Mouse (Mus musculus): ENCODE data around the gene Slc5a4b.

The Slc5a4b gene

DNA sequence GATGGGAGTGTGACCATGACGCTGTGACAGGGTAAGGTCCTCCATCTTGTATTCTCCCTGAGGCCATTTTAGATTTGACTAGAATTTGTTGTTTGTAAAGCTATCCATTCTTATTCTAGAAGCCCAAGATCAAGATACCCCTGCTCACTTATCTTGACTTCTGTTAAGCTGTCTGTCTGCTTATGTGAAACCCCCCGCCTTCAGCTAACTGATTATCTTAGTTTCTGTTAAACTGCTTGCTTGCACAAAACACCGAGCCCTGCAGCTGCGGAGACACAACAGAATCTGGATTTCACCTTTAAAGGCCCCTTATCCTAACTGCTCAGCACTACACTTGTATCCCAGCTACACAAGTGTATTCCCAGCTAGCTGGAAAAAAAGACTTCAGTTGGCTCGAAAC, 73.8 kb downstream of the Slc5a4b start:
- DNase-seq (ENCODE audit: low read depth, low spot score) = no peak

DNA sequence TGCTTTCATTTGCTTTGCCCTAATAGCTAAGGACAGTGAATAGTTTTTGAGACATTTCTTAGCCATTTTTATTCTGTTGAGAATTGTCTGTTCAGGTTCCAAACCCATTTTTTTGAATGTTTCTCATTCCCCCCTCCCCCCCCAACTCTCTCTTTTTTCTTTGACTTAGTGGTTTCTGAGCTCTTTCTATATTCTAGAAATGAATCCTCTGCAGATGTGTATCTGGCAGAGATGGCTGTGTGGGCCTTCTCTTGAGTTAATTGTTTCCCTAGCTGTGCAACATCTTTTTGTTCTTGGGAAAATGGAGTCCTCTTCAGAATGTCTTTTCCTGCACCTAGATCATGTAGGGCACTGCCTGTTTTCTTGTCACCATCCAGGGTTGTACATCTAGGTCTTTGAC, 75.5 kb downstream of the Slc5a4b start:
- DNase-seq (ENCODE audit: low read depth, low spot score) = no peak

DNA sequence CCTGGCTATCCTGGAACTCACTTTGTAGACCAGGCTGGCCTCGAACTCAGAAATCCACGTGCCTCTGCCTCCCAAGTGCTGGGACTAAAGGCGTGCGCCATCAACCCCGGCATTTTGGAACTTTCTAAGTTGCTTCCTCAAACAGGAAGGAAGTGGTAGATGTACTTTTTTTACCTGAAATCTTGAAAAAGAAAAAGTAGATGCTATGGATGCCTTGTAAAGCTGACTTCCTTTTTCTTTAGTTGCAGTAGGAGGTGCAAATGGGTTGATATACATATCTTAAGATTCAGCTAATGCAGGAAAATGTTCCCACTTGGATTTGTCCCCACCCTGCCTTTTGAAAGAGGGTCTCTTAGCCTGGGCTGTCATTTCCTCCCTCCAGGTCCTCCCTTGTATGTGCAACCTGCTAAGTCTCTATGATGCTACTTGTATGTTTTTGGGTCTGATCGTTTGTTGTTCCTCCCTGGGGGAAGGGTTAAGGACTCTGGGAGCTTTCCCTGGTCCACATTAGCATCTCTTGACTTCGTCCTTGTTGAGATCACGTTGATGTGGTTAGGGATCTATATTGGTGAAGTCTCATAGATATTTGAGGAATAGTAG, 76.7 kb downstream of the Slc5a4b start:
- no peak for DNase-seq (ENCODE audit: low read depth, low spot score)

DNA sequence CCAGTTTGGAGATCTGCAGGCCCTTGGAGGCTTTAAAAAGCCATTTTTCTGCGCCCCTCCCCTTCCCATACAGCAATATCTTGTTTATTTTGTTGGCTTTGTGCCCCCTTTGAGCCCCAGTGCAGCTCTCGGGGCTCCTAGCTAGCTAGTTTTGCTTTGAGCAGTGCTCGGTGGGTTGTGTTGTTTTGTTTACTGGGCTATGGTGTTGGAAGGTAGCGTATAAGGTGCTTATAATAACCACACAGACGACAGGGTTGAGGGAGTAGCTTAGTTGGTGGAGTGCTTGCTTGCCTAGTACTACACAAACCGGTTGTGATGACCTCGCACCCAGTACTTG, 77.7 kb downstream of the Slc5a4b start:
- peak; percentile 10 for DNase-seq (ENCODE audit: low read depth, low spot score)

DNA sequence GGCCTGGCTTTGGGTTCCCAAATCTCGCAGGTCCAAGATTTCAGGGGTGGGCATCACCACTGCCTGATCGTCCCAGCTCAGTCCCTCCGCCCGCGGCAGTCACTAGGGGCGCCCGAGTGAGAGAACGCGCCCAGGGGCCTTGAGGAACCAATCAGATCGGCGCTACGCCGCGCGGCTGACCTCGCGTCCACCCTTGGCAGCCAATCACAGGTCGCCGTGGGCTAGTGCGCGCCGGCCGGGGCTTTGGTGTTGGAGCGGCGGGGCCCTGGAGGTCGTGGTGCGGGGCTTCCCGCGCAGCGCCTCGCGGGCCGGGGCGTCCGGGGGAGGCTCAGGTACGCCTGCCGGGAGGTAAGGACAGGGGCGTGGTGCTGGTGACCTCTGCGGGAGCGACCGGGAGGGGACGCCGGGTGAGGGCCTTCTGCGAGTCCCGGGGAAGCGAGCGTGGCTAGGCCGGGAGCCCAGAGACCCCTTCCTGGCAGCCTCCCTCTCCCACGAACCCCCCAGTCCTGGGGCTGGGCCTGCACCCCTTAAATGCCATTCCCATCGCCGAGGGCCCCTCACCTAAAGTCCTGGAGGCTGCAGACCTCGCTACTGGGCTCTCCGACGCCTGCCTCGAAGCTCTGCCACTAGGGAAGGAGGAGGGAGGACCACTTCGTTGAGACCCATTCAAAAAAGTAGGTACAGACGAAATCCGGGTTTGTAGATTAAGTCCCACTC, 78.2 kb downstream of the Slc5a4b start, which contains the start of gene Zfp280b:
Zfp280b (plus strand) TSS at position 249 of the 717 bp plus-strand sequence.
- DNase-seq (ENCODE audit: low read depth, low spot score) = peak; percentile 98

DNA sequence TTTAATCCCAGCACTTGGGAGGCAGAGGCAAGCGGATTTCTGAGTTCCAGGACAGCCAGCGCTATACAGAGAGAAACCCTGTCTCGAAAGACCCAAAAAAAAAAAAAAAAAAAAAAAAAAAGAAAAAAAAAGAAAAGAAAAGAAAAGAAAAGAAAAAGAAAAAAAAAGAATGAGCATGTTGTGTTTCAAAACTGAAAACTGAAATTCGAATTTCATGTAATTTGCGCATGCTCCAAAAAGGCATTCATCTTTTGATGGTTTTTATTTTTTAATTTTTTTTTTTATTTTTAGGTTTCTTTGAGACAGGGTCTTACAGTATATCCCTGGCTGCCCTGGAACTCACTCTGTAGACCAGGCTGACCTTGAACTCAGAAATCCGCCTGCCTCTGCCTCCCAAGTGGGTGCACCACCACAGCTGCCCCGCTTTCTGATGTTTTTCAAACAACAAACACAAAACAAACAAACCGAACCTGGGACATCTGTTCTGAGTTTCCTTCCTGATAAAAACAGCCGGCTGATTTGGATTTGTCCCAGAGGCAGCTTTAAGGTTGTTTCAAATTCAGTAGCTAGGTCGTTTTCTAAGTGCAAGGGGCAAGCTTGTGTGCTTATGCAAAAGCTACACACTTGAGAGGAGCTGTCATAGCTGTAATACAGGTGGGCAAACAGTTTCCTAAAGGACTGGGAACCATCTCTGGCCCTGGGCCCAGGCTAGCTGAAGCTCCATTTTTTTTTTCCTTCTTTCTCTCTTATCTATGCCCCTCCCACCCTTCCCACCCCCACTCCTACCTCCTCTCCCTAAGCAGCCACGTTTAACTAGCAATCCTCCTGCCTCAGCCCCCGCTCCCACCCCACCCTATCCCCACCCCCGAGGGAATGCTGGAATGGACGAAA, 79.0 kb downstream of the Slc5a4b start:
- no peak for DNase-seq (ENCODE audit: low read depth, low spot score)

DNA sequence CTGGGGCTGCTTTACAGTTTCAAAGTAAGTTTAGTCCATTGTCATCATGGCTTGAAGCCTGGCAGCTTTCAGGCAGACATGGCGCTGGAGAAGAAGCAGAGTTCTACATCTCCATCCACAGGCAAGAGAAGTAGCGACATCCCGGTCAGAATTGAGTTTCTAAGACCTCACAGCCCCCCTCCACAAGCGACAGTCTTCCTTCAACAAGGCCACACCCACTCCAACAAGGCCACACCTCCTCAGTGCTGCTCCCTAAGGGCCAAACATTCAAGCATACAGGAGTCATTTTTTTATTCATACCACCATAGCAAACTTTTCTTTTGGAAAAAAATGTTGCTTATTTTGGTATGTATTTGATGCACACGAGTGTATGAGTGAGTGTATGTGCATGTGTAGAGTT, 80.3 kb downstream of the Slc5a4b start:
- DNase-seq (ENCODE audit: low read depth, low spot score) = no peak

DNA sequence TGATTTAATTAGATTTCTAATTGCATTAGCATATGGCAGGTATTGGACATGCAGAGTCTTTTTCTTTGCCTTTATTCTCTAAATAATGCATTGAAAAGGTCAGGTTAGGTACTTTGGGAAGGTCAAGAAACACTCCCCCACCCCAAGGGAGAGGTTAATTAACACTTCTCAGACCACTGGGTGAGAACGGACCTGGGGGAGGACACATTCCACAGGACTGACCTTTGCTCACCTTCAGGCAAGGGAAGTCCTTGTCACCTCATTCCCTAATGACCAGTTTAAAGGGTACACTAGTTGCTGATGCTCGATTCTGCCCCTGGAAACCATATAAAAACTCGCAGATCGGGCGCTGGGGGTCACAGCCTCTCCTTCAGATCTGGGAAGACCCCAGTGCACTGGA, 81.5 kb downstream of the Slc5a4b start:
- DNase-seq (ENCODE audit: low read depth, low spot score) = no peak

DNA sequence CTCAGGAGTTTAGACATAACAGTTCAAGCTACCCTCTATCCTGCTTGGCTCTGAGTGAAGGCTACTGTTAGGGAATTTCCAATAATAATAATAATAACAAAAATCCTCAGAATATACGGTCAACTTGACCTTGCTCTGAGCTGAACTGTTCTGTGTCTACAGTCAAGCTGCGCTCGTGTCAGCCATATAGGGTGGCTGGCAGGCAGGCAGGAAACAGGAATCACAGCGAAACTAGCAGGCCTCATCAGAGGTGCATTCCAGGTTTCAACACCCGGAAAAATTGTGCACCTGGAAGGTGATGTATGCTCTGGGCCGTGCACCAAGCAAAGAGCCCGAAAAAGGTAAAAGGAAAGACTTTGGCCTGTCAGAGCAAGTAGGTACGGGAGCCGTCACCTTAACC, 82.4 kb downstream of the Slc5a4b start:
- no peak for DNase-seq (ENCODE audit: low read depth, low spot score)

DNA sequence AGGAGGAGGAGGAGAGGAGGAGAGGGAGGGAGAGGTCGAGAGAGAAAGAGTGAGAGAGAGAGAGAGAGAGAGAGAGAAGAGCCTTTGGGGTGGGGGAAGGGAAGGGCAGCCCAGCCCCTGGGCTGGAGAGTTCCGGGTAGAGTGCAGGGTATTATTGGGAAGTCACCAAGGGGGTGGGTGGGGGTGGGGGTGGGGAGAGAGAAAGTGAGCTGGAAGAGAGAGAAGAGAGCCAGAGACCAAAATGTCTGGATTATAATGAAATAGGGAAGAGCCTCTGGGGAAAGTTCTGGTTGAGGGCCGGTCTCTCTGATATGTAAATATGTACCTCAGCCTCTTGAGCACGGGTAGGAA, 82.8 kb downstream of the Slc5a4b start:
- DNase-seq (ENCODE audit: low read depth, low spot score) = no peak

DNA sequence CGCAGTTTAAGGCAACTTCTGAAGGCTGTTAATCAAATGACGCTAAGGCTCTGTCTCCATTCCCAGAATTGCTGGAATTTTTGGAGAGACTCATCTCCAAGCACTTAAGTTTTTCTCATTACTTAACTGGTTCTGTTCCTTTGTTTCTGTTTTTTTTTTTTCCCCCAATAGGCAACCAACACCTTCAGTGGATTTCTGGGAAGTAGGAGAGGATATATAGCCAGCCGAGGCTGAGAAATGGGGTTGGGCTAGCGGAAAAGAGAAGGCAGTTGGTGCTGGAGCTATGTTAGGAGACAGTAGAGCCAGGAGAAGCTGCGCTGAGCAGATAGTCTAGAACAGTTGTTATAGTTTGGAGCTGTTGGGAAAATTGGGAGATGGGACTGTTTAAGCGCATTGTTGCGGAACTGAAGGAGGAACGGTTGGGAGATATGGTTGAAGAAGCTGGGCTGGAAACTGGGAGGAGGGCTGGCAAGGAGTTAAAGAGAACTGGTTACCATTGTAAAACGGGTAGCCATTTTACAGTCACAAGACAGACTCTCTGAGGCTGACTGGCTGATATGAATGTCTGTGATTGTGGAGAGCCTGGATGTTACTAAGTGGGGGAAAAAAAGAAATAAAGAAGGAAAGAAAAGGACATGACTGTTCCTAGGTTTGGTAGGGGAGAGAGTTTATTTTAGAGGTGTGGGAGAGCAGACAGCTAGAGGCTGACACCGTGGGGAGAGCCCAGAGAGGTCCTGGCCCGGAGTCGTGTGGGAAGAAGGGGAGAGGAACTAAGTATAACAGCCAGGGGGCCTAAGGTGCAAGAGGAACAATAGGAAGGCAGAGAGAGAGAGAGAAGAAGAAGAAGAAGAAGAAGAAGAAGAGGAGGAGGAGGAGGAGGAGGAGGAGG, 83.4 kb downstream of the Slc5a4b start:
- no peak for DNase-seq (ENCODE audit: low read depth, low spot score)

DNA sequence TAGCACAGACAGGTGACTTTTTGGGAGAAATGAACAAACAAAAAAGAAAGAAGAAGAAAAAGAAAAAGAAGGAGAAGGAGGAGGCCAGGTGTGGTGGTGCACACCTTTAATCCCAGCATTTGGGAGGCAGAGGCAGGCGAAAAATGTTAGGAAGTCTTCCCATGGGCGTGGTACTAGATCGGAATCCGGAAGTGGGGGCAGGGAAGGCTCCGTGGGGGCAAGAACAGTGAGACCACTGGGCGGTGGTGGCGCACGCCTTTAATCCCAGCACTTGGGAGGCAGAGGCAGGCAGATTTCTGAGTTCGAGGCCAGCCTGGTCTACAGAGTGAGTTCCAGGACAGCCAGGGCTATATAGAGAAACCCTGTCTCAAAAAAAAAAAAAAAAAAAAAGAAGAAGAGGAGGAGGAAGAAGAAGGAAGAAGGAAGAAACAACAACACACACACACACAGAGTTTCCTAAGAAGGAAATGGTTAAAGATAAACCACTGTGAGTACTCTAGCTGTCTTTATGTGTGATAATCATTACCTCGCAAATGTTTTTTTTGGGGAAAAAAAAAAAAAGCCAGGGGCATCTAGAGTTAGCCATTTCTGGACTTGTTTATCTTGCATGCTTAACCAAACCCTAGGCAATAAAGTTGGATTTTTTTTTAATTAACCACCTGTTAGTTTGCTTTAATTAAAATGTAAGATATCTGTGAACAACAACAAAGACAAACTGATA, 85.1 kb downstream of the Slc5a4b start:
- no peak for DNase-seq (ENCODE audit: low read depth, low spot score)

DNA sequence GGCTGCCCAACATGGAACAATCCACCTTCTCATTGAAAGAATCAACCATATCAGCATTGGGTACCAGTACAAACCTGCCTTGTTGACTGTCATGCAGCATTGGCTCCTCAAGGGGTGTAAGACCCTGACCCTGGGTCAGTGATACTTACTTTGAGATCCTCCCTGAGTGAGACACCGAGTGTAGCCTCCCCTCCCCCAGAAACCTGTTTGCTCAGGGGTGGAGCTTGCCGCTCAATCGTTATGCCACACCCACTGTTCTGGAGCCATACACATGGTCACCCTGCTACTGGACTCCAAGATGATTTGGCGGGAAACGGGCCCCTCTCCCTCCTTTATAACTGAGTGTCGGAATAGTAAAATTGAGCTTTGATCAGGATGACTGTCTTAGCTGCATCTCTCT, 86.8 kb downstream of the Slc5a4b start:
- no peak for DNase-seq (ENCODE audit: low read depth, low spot score)

DNA sequence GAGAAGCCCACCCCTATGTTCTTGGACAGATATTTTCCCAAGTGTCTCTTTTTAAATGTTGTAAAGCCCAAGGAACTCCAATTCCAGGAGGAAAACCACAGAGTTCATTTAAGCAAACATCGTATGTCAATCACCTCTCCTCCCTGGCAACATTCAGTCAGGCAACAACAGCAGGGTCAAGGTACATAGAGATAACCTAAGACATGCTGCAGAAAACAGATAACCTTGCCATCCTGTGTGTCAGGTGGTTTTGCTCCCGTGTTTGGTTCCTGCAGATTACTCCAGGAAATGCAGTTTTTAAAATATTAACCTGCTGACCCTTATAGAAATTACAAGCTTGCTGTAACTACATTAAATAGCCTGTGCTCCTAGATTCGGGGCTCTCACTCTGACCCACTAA, 89.0 kb downstream of the Slc5a4b start:
- DNase-seq (ENCODE audit: low read depth, low spot score) = no peak

DNA sequence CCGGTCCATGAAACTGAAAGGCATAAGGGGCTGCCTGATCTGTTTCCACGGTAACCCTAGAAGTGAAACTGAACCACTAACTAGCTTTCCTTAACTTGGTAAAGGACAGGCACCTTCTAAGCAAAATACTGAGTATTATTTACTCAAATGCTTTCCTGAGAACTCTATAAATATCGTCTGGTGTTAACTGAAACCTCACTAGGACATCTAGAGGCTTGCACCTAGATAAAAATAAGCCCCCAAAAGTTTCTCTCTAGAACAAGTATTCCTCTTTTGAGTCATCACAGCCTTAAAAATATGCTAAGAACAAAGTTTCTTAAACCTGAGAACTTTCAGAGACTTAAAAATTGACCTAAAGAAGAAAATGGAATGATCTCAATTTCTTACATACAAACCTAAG, 93.9 kb downstream of the Slc5a4b start:
- DNase-seq (ENCODE audit: low read depth, low spot score) = no peak

DNA sequence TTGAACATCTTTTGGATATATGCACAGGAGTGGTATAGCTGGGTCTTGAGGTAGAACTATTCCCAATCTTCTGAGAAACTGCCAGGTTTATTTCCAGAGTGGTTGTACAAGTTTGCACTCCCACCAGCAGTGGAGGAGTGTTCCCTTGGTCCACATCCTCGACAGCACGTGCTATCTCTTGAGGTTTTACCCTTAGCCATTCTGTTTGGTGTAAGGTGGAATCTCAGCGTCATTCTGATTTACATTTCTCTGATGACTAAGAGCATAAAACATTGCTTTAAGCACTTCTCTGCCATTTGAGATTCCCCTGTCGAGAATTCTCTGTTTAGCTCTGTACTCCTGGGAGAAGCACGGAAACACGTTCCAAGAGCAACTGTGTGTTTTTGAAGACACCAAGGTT, 97.8 kb downstream of the Slc5a4b start:
- peak; percentile 48 for DNase-seq (ENCODE audit: low read depth, low spot score)

DNA sequence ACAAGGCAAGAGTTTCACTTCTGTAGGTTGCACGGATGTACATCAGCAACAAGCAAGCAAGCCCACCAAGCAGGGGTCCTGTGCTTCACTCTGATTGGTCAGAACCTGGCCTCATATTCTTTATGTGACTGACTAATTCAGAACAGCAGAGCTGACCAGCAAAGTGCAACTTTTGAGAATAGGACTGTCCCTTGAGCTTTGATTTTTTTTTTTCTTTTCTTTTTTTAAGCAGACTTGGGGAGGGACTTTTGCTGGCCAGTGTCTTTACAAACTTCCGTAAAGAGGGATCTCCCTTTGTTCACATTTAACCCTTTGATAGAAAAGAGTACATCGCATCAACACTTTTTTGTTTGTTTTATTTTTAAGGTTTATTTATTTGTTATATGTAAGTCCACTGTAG, 100.9 kb downstream of the Slc5a4b start:
- DNase-seq (ENCODE audit: low read depth, low spot score) = no peak

Measured in brain, adult 2 months (tissue).